Mouse (Mus musculus): ENCODE measurements at regions not wholly inside any gene's neighbourhood (a gene's known extent, or its start where the extent isn't known, plus 50 kb on each side); places are given as distances from the start of the nearest gene placed in this dataset.
"Not testable (repeated sequence)": the region's sequence is repeated elsewhere in the genome, so short reads cannot be mapped to it uniquely, and the experiment has no call there.

DNA sequence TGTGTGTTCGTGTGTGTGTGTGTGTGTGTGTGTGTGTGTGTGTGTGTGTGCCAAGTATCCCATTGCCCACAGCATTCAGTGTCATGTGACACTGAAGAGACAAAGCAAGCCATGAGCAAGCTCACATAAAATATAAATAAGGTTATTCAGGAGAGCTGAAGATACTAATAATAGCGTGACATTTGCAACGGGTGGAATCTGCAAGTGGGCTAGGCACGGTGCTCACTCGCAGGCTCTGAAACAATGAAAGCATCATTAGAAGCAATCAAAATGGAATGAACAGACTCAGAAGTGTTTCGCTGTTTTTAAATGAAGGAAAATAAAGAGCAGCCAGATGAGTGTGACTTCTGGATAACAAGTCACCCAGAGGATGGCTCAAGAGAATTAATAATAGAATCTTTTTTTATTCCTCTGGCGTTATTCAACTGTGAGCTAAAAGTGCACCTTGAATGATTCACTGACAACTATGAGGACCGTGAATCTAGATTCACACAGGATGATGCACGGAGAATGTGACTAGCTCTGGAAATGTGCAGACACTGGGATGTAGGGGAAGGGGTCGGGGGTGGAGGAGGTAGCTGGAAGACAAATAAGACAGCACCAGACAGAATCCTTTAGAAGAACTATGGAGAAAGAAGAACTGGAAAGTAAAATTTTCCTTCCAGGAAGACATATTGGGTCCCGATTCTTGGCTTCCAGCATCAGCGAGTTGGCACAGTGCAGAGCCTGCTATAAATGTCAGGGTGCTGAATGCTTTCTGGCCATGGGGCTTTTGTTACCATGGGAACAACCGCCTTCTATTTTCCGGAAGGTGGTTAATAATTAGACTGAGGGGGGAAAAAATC lies 55.3 kb downstream of the Actbl2 start:
- Histone ChIP-seq H3K27ac (ENCODE audit: insufficient read depth, low read depth) (no peak overlapping the region), H3K36me3 (replicated peaks in 1 of 2; ENCODE audit: control insufficient read depth in 1 of 2, insufficient read depth in 1 of 2, low read length in 1 of 2) (no peaks in the 10 kb centered on the region), H3K4me1 (ENCODE audit: control insufficient read depth in 1 of 2, insufficient read depth in 2 of 2) (no peaks in the 10 kb centered on the region), H3K4me3 (replicated peaks in 1 of 3; ENCODE audit: low read depth in 2 of 3, low read length in 2 of 3, poor library complexity in 1 of 3) (no peak overlapping the region), H3K9ac (ENCODE audit: insufficient read depth, low read depth) (no peak overlapping the region), H3K27me3 (replicated peaks) (no peaks in the 10 kb centered on the region), H3K4me2 (ENCODE audit: insufficient read depth, low read depth, poor library complexity, severe bottlenecking) (no peak overlapping the region), H3K9me3 (replicated peaks; ENCODE audit: low read length) (peaks cover 2% of the 10 kb centered on the region), H3K79me2 (replicated peaks; ENCODE audit: control insufficient read depth, extremely low read depth, insufficient read depth, poor library complexity, severe bottlenecking) (no peaks in the 10 kb centered on the region)
- dilution Hi-C loops (cut with MboI; ENCODE audit: extremely low pct_ligation_motif_present, extremely low pct_unique_long_range_greater_than_20kb, low sequenced_read_pairs) (no loop called here), in situ Hi-C loops (cut with MboI; ENCODE audit: low pct_ligation_motif_present, low pct_unique_long_range_greater_than_20kb, low sequenced_read_pairs) (no loop called here)
- no peak for DNase-seq (ENCODE audit: extremely low read depth)
- TF ChIP-seq CHD1 (IDR thresholded peaks at IDR 0.05; ENCODE audit: low read depth, low read length) (no peak), ZC3H11A (IDR thresholded peaks at IDR 0.05; ENCODE audit: low read depth, low read length) (no peak), MYC (IDR thresholded peaks at IDR 0.05; ENCODE audit: low read depth, low read length) (no peak), PAX5 (IDR thresholded peaks at IDR 0.05; ENCODE audit: low read length) (no peak), ELF1 (IDR thresholded peaks at IDR 0.05; ENCODE audit: low read depth, low read length) (no peak), KAT2A (IDR thresholded peaks at IDR 0.05; ENCODE audit: insufficient replicate concordance, low read length) (no peak), CTCF (conservative IDR thresholded peaks at IDR 0.05 in 1 of 2, IDR thresholded peaks at IDR 0.05 in 1 of 2; ENCODE audit: low read depth in 2 of 2, low read length in 2 of 2) (no peak), MAZ (IDR thresholded peaks at IDR 0.05; ENCODE audit: low read depth, low read length) (no peak), MEF2A (IDR thresholded peaks at IDR 0.05; ENCODE audit: borderline replicate concordance, low read depth, low read length) (no peak), EP300 (IDR thresholded peaks at IDR 0.05; ENCODE audit: low read length) (no peak), TBP (conservative IDR thresholded peaks at IDR 0.05; ENCODE audit: low read depth, low read length) (no peak), SMC3 (IDR thresholded peaks at IDR 0.05; ENCODE audit: low read depth, low read length) (no peak)

DNA sequence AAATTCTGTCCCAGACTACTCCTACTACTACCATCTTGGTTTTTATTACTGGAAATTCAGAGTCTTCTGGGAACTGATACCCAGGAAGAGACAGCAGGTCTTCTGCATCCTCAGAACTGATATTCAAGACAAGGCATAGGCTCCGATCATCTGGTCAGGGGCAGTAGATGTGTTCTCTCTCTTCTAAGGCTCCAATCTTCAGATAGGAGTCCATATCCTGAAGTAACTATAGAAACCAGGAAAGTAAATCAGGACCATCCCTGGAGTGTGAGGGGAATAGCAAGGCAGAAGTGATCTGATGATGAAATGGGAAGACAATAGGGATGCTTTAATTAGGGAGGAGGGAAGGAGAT lies 55.9 kb downstream of the Actbl2 start:
- Histone ChIP-seq H3K4me2 (ENCODE audit: insufficient read depth, low read depth, poor library complexity, severe bottlenecking) (no peak overlapping the region), H3K79me2 (replicated peaks; ENCODE audit: control insufficient read depth, extremely low read depth, insufficient read depth, poor library complexity, severe bottlenecking) (no peaks in the 10 kb centered on the region), H3K9ac (ENCODE audit: insufficient read depth, low read depth) (no peak overlapping the region), H3K9me3 (replicated peaks; ENCODE audit: low read length) (peaks cover 2% of the 10 kb centered on the region), H3K4me3 (replicated peaks in 1 of 3; ENCODE audit: low read depth in 2 of 3, low read length in 2 of 3, poor library complexity in 1 of 3) (no peak overlapping the region), H3K36me3 (replicated peaks in 1 of 2; ENCODE audit: control insufficient read depth in 1 of 2, insufficient read depth in 1 of 2, low read length in 1 of 2) (no peaks in the 10 kb centered on the region), H3K27me3 (replicated peaks) (no peaks in the 10 kb centered on the region), H3K27ac (ENCODE audit: insufficient read depth, low read depth) (no peak overlapping the region), H3K4me1 (ENCODE audit: control insufficient read depth in 1 of 2, insufficient read depth in 2 of 2) (no peaks in the 10 kb centered on the region)
- TF ChIP-seq ZC3H11A (IDR thresholded peaks at IDR 0.05; ENCODE audit: low read depth, low read length) (no peak), CHD1 (IDR thresholded peaks at IDR 0.05; ENCODE audit: low read depth, low read length) (no peak), SIN3A (IDR thresholded peaks at IDR 0.05; ENCODE audit: low read length) (no peak), TCF12 (IDR thresholded peaks at IDR 0.05; ENCODE audit: low read depth, low read length) (no peak), RAD21 (IDR thresholded peaks at IDR 0.05; ENCODE audit: low read depth, low read length) (no peak), MAFK (IDR thresholded peaks at IDR 0.05; ENCODE audit: insufficient replicate concordance, low read length) (no peak), SMC3 (IDR thresholded peaks at IDR 0.05; ENCODE audit: low read depth, low read length) (no peak), TBP (conservative IDR thresholded peaks at IDR 0.05; ENCODE audit: low read depth, low read length) (no peak), IRF4 (IDR thresholded peaks at IDR 0.05; ENCODE audit: low read depth, low read length) (no peak), ELF1 (IDR thresholded peaks at IDR 0.05; ENCODE audit: low read depth, low read length) (no peak), EP300 (IDR thresholded peaks at IDR 0.05; ENCODE audit: low read length) (no peak), MAZ (IDR thresholded peaks at IDR 0.05; ENCODE audit: low read depth, low read length) (no peak)
- dilution Hi-C loops (cut with MboI; ENCODE audit: extremely low pct_ligation_motif_present, extremely low pct_unique_long_range_greater_than_20kb, low sequenced_read_pairs) (no loop called here), in situ Hi-C loops (cut with MboI; ENCODE audit: low pct_ligation_motif_present, low pct_unique_long_range_greater_than_20kb, low sequenced_read_pairs) (no loop called here)
- no peak for DNase-seq (ENCODE audit: extremely low read depth)

GRCm38 (mm10) chr13:111313506-111313905 lies 58.7 kb downstream of the Actbl2 start:
- H3K9me3 ChIP-seq (replicated peaks; ENCODE audit: low read length); H3K4me2 ChIP-seq (ENCODE audit: insufficient read depth, low read depth, poor library complexity, severe bottlenecking); H3K9ac ChIP-seq (ENCODE audit: insufficient read depth, low read depth); dilution Hi-C loops (cut with MboI; ENCODE audit: extremely low pct_ligation_motif_present, extremely low pct_unique_long_range_greater_than_20kb, low sequenced_read_pairs); H3K4me3 ChIP-seq (replicated peaks in 1 of 3; ENCODE audit: low read depth in 2 of 3, low read length in 2 of 3, poor library complexity in 1 of 3); H3K27ac ChIP-seq (ENCODE audit: insufficient read depth, low read depth); H3K79me2 ChIP-seq (replicated peaks; ENCODE audit: control insufficient read depth, extremely low read depth, insufficient read depth, poor library complexity, severe bottlenecking); in situ Hi-C loops (cut with MboI; ENCODE audit: low pct_ligation_motif_present, low pct_unique_long_range_greater_than_20kb, low sequenced_read_pairs); DNase-seq (ENCODE audit: extremely low read depth); H3K27me3 ChIP-seq (replicated peaks); H3K4me1 ChIP-seq (ENCODE audit: control insufficient read depth in 1 of 2, insufficient read depth in 2 of 2); H3K36me3 ChIP-seq (replicated peaks in 1 of 2; ENCODE audit: control insufficient read depth in 1 of 2, insufficient read depth in 1 of 2, low read length in 1 of 2): not testable (repeated sequence)

DNA sequence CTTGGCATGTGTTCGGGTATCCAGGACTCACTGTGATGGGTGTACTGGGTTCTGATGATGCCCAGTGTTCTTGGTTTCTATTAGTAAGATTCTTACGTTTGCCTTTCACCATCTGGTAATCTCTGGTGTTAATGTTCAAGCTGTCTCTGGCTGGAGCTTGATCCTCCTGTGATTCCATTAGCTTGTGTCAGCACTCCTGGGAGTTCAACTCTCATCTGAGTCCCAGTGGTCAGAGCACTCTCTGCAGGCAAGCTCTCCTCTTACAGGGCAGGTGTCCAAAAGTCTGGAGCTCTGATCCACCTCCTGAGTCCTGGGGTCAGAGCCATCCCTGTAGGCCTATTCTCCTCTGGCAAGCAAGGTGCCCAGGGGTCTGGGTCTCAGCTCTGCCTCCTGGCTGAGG lies 63.1 kb downstream of the Actbl2 start:
- H3K27ac ChIP-seq (ENCODE audit: insufficient read depth, low read depth); dilution Hi-C loops (cut with MboI; ENCODE audit: extremely low pct_ligation_motif_present, extremely low pct_unique_long_range_greater_than_20kb, low sequenced_read_pairs); H3K9ac ChIP-seq (ENCODE audit: insufficient read depth, low read depth); H3K79me2 ChIP-seq (replicated peaks; ENCODE audit: control insufficient read depth, extremely low read depth, insufficient read depth, poor library complexity, severe bottlenecking); H3K4me1 ChIP-seq (ENCODE audit: control insufficient read depth in 1 of 2, insufficient read depth in 2 of 2); DNase-seq (ENCODE audit: extremely low read depth); H3K4me3 ChIP-seq (replicated peaks in 1 of 3; ENCODE audit: low read depth in 2 of 3, low read length in 2 of 3, poor library complexity in 1 of 3); H3K36me3 ChIP-seq (replicated peaks in 1 of 2; ENCODE audit: control insufficient read depth in 1 of 2, insufficient read depth in 1 of 2, low read length in 1 of 2); in situ Hi-C loops (cut with MboI; ENCODE audit: low pct_ligation_motif_present, low pct_unique_long_range_greater_than_20kb, low sequenced_read_pairs); H3K4me2 ChIP-seq (ENCODE audit: insufficient read depth, low read depth, poor library complexity, severe bottlenecking); H3K9me3 ChIP-seq (replicated peaks; ENCODE audit: low read length); H3K27me3 ChIP-seq (replicated peaks): not testable (repeated sequence)

Measured in CH12.LX (cell line).